Mouse (Mus musculus): Measurements from ENCODE around the gene Bmx.

GRCm38 (mm10) chrX:164200547-164200946, 57.4 kb downstream of the Bmx start:
- TF ChIP-seq POLR2A (IDR thresholded peaks at IDR 0.05; ENCODE audit: insufficient read depth, low read depth, low read length) (no peak), CTCF (IDR thresholded peaks at IDR 0.05; ENCODE audit: insufficient read depth, low read depth, low read length) (no peak)

Data from olfactory bulb, adult 2 months (tissue).